Mouse (Mus musculus) embryonic facial prominence, embryonic 10.5 days (tissue): Measurements from ENCODE around the gene 4930556J24Rik. TPM values are rescaled to one million over a fixed set of nuclear protein-coding genes. Genes with fewer than 3 reads are reported as not detected.
A peak's percentile ranks its signal among the peaks of the same experiment; 100 is the strongest.

ENCODE experiments used
- DNase-seq: peaks from one replicate; pipeline ENCODE4 v3.0.0-alpha.2; 2017; ENCODE audit warnings: low spot score
- H3K27ac ChIP-seq: fragments of 300-500 bp; sonication (generic); replicated peaks from 2 replicates; pipeline ENCODE4 v1.5.1; 2016; ENCODE audit warnings: mild to moderate bottlenecking
- H3K27me3 ChIP-seq: fragments of 300-500 bp; sonication (generic); replicated peaks from 2 replicates; pipeline ENCODE4 v1.6.1; 2016; ENCODE audit warnings: low read depth, mild to moderate bottlenecking; ENCODE audit not compliant: poor library complexity, severe bottlenecking
- H3K36me3 ChIP-seq: fragments of 300-500 bp; sonication (generic); replicated peaks from 2 replicates; pipeline ENCODE4 v1.6.1; 2016; ENCODE audit warnings: mild to moderate bottlenecking, moderate library complexity
- H3K4me1 ChIP-seq: fragments of 300-500 bp; sonication (generic); 2 replicates; pipeline ENCODE4 v1.6.1; 2016
- H3K4me3 ChIP-seq: fragments of 300-500 bp; sonication (generic); 2 replicates; pipeline ENCODE4 v1.5.1; 2016; ENCODE audit warnings: mild to moderate bottlenecking, moderate library complexity
- H3K9me3 ChIP-seq: fragments of 300-500 bp; sonication (generic); 2 replicates; pipeline ENCODE4 v1.6.1; 2016; ENCODE audit warnings: mild to moderate bottlenecking
- WGBS: fragments of 180-500 bp; shearing (Covaris S2); methylation state at CpG from one replicate; pipeline ENCODE4 v1.1.7; 2016; 5-methylcytosine and 5-hydroxymethylcytosine counted together
- polyA plus RNA-seq: library from polyadenylated mRNA; unstranded; fragments of >200 nt; fragmentation: Nextera tagmentation; extraction: Ambion mirVana; gene quantifications from 2 replicates; pipeline ENCODE4 v1.2.1, GENCODE M21; 2016

Gene 4930556J24Rik
- polyA plus RNA-seq, 1 experiment from 2014 or later: 0.37 TPM

- Histone ChIP-seq H3K36me3 (no peaks in the 10 kb centered on the region), H3K4me1 (peaks cover 21% of the 10 kb centered on the region), H3K4me3 (no peak overlapping the region), H3K9me3 (no peaks in the 10 kb centered on the region), H3K27me3 (no peaks in the 10 kb centered on the region), H3K27ac (no peak overlapping the region)
- DNase-seq: no peak
- WGBS: 85% methylated on average over 9 of the region's 9 CpGs
Observed at GRCm38 (mm10) chr11:3933756-3934285, 42.8 kb downstream of the 4930556J24Rik start.

DNA sequence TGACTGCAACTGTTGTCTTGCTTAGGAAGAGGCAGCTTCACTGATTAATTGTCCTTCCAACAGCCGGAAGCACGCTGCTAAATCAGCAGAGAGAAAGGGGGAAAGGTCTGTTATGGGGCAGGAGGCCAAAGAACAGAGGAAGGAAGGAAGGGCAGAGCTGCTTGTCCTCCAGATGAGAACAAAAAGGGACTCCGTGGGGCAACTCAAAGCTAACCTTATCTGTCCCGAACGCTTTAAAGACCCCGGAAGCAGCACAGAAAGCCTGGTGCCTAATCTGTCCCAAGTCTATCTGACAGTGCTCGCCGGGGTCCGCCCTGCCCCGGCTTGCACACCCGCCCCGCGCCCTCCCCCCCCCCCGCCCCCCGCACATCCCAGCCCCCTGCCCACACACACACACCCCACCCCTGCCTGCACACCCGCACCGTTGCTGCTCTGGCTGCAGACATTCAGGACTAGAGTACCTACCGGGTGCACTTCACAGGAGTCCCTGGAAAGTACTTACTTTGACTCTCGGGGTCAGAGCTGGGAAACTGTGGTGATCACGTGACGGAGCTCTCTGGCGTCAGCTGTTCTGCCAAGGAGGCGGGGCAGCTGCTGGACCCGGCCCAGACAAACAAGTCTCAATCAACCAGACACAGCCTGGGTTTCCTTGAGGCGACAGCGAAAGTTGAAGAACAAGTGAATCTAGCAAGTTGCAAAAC is 44.9 kb downstream of the 4930556J24Rik start, which contains the start of gene Tcn2:
Tcn2 (minus strand) TSS at position 649 of the 701 bp plus-strand sequence.
- peak within 1 kb of the TSS; percentile 84 for H3K27ac ChIP-seq

GRCm38 (mm10) chr11:3930931-3931330 is 45.6 kb downstream of the 4930556J24Rik start:
- 28% methylated on average over 6 of the region's 6 CpGs for WGBS
- peaks cover 21% of the 10 kb centered on the region for H3K4me1 ChIP-seq
- peaks cover 12% of the 10 kb centered on the region; the same call in 1 of the 2 replicates for H3K36me3 ChIP-seq
- H3K27me3 ChIP-seq: no peaks in the 10 kb centered on the region
- DNase-seq: no peak
- H3K9me3 ChIP-seq: no peaks in the 10 kb centered on the region
- H3K27ac ChIP-seq: peak overlapping the region; percentile 84
- H3K4me3 ChIP-seq: peak overlapping the region; percentile 73

More for the DNA sequence above, 44.9 kb downstream of the 4930556J24Rik start, which contains the start of gene Tcn2:
- H3K4me1 ChIP-seq: peaks cover 21% of the 10 kb centered on the region
- peak within 1 kb of the TSS; percentile 73 for H3K4me3 ChIP-seq
- H3K9me3 ChIP-seq: no peaks in the 10 kb centered on the region
- peaks cover 8% of the 10 kb centered on the region; the same call in 1 of the 2 replicates for H3K36me3 ChIP-seq
- WGBS: under 1% methylated on average over 23 of the region's 26 CpGs
- peak; percentile 86 for DNase-seq
- no peaks in the 10 kb centered on the region for H3K27me3 ChIP-seq

DNA sequence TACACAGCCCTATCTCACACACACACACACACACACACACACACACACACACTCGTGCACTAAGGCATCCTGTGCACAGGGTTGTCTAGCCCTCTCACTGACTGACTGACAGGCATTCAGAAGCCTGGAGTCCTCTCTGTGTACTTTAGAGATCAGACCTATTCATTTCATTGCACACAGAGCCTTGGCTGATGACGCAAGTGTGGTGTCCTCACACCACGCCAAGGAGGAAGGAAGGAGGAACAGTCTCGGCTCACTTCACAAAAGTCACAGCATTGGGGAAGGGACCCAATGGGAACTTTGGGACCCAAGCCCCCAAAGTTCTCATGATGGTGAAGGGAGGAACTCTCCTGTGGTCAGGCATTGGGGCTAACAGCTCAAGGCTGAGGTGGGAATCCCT is 46.6 kb downstream of the 4930556J24Rik start:
- WGBS: 81% methylated on average over 4 of the region's 4 CpGs
- no peaks in the 10 kb centered on the region for H3K9me3 ChIP-seq
- H3K27me3 ChIP-seq: no peaks in the 10 kb centered on the region
- H3K4me1 ChIP-seq: peaks cover 21% of the 10 kb centered on the region
- no peak overlapping the region for H3K4me3 ChIP-seq
- peaks cover 20% of the 10 kb centered on the region; the same call in 1 of the 2 replicates for H3K36me3 ChIP-seq
- no peak overlapping the region for H3K27ac ChIP-seq
- no peak for DNase-seq

DNA sequence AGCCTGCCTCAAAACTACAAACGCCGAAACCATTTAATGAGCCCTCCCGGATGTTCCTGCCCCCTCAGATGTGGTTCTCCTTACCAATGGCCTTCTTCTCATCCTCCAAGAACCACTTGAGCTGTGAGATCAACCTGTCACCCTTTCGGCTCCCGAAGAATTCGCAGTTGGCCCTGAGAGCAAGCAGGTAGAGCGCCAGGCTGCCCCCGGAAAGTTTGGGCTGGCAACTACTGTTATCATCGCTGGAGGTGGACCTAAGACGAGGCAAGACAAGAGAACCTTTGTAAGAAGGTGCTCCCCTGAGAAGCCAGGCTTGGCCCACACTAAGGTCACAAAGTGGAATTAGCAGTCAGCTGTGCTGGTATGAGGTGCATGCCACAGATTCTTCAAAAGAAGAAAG is 50.7 kb downstream of the 4930556J24Rik start:
- Histone ChIP-seq H3K27ac (no peak overlapping the region), H3K36me3 (peaks cover 45% of the 10 kb centered on the region), H3K9me3 (no peaks in the 10 kb centered on the region), H3K4me3 (no peak overlapping the region), H3K4me1 (peaks cover 4% of the 10 kb centered on the region; the same call in 1 of the 2 replicates), H3K27me3 (no peaks in the 10 kb centered on the region)
- WGBS: 92% methylated on average over 10 of the region's 10 CpGs
- DNase-seq: no peak

GRCm38 (mm10) chr11:3922731-3923130 is 53.8 kb downstream of the 4930556J24Rik start:
- no peaks in the 10 kb centered on the region for H3K9me3 ChIP-seq
- no peak overlapping the region for H3K27ac ChIP-seq
- no peak for DNase-seq
- WGBS: 92% methylated on average over 6 of the region's 6 CpGs
- no peaks in the 10 kb centered on the region for H3K27me3 ChIP-seq
- H3K4me1 ChIP-seq: no peaks in the 10 kb centered on the region
- H3K36me3 ChIP-seq: peaks cover 45% of the 10 kb centered on the region
- H3K4me3 ChIP-seq: no peak overlapping the region

DNA sequence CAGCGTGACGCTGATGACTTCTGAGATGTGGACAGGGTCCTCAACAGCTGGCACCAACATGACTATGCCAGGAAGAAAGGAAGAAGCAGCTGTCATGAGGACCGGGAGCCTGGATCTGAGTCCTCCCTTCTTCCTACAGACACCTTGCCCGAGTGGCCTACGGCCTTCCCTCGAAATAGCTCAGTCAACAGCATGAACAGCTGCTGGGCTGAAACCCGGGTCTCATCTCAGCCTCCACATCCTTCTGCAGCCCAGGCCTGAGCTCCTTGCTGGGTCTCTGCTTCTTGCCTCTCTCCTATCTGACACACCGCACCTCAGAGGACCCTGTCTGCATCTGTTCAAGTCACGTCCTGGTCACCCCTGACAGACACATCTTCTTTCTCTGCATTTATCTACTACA is 54.5 kb downstream of the 4930556J24Rik start:
- Histone ChIP-seq H3K9me3 (no peaks in the 10 kb centered on the region), H3K4me3 (no peak overlapping the region), H3K27me3 (no peaks in the 10 kb centered on the region), H3K27ac (no peak overlapping the region), H3K36me3 (peaks cover 43% of the 10 kb centered on the region), H3K4me1 (no peaks in the 10 kb centered on the region)
- WGBS: 94% methylated on average over 9 of the region's 9 CpGs
- no peak for DNase-seq

- peak; percentile 58 for DNase-seq
- H3K4me3 ChIP-seq: no peak overlapping the region
- H3K4me1 ChIP-seq: no peaks in the 10 kb centered on the region
- no peaks in the 10 kb centered on the region for H3K27me3 ChIP-seq
- H3K9me3 ChIP-seq: no peaks in the 10 kb centered on the region
- no peak overlapping the region for H3K27ac ChIP-seq
- WGBS: 34% methylated on average over 8 of the region's 8 CpGs
- peaks cover 39% of the 10 kb centered on the region for H3K36me3 ChIP-seq
Observed at GRCm38 (mm10) chr11:3921281-3921850, 55.2 kb downstream of the 4930556J24Rik start.

DNA sequence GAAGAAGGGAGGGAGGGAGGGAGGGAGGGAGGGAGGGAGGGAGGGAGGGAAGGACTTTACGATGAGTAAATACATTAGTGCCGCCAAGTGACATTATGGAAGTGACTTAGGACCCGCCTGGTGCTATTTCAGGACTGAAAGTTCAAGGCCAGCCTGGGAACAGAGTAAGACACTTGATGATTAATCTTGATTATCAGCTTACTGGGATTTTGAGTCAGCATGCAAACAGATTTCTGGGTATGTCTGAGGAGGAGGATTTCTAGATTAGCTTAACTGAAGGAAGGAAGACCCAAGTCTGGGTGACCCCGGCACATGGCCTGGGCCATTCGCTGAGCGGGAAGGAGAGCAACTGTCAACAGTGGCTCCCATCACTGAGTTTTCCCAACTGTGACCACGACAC is 56.1 kb downstream of the 4930556J24Rik start:
- no peaks in the 10 kb centered on the region for H3K4me1 ChIP-seq
- H3K9me3 ChIP-seq: no peaks in the 10 kb centered on the region
- no peak overlapping the region for H3K4me3 ChIP-seq
- DNase-seq: no peak
- 90% methylated on average over 7 of the region's 7 CpGs for WGBS
- no peak overlapping the region for H3K27ac ChIP-seq
- H3K27me3 ChIP-seq: no peaks in the 10 kb centered on the region
- peaks cover 33% of the 10 kb centered on the region for H3K36me3 ChIP-seq

GRCm38 (mm10) chr11:3918738-3919137 is 57.8 kb downstream of the 4930556J24Rik start:
- Histone ChIP-seq H3K27ac (no peak overlapping the region), H3K4me1 (peaks cover 8% of the 10 kb centered on the region), H3K9me3 (no peaks in the 10 kb centered on the region), H3K36me3 (peaks cover 15% of the 10 kb centered on the region), H3K27me3 (no peaks in the 10 kb centered on the region), H3K4me3 (no peak overlapping the region)
- DNase-seq: no peak
- WGBS: 72% methylated on average over 1 of the region's 1 CpGs

GRCm38 (mm10) chr11:3914109-3914840 is 62.3 kb downstream of the 4930556J24Rik start, which contains the start of gene Slc35e4:
Gene Slc35e4 (minus strand): TSS chr11:3914664.
- Histone ChIP-seq H3K4me3 (peak within 1 kb of the TSS; percentile 71), H3K4me1 (peaks cover 38% of the 10 kb centered on the region), H3K36me3 (0 out of 2 replicates have a peak, but pooled peaks cover 3% of the 10 kb centered on the region), H3K27me3 (peaks cover 32% of the 10 kb centered on the region), H3K9me3 (no peaks in the 10 kb centered on the region), H3K27ac (peak within 1 kb of the TSS; percentile 70)
- 1% methylated on average over 28 of the region's 28 CpGs for WGBS
- DNase-seq: peak; percentile 90
